Comparison of ENCODE assay signal across 9 mouse cellular contexts in genomic region chr10:77434457-77435151, GRCm38 (mm10). TPM values are rescaled to one million over a fixed set of nuclear protein-coding genes. Genes with fewer than 3 reads are reported as not detected.
DNase-seq lines count a peak whose midpoint lies in the region; ATAC-seq lines count a peak whose summit lies in the region.
"Had no signal": no experiment of that assay in that cellular context is flagged by ENCODE, and none has a peak within 500 bp of the region (broad histone marks: within the 10 kb centered on the region; RNA-seq: fewer than 3 reads in every experiment).

No protein-coding gene starts in this region.

- no peaks in the 10 kb centered on the region for H3K9me3 ChIP-seq in forebrain, embryonic 16.5 days (ENCODE audit: control insufficient read depth, low read length)

- H3K27ac ChIP-seq in forebrain, embryonic 16.5 days (ENCODE audit: low read length): no peak overlapping the region
- H3K27ac ChIP-seq: liver, embryonic 14.5 days had no signal

- 0 out of 2 replicates have a peak overlapping the region, but pooled peaks have one; percentile 26 for H3K9ac ChIP-seq in forebrain, embryonic 16.5 days (replicated peaks; ENCODE audit: low read depth, low read length)
- H3K9ac ChIP-seq: liver, embryonic 14.5 days had no signal

- intact Hi-C loops in heart, postnatal 25 days (cut with DNase I): loop anchor here (2.0 to 5.0 kb wide), 3 partner anchors 34 to 152 kb away; no protein-coding TSS in a partner anchor

- peak; percentile 73 for DNase-seq in retina, postnatal 1 day
- no peak for DNase-seq in retina, embryonic 14.5 days (ENCODE audit: low spot score)
- DNase-seq in heart, postnatal 25 days (ENCODE audit: low spot score): peak; percentile 58
- DNase-seq in layer of hippocampus, adult 18-20 months (ENCODE audit: low spot score in 2 of 2): peak; percentile 25 to 59
- DNase-seq in lung, postnatal 10 days: peak; percentile 63
- no peak for DNase-seq in embryo, embryonic 10 days (ENCODE audit: low spot score)
- DNase-seq in adipocyte (ENCODE audit: low spot score): no peak

- no peak; the same call in 1 of the 2 replicates for ATAC-seq in forebrain, embryonic 16.5 days

- H3K27me3 ChIP-seq in forebrain, embryonic 16.5 days (replicated peaks; ENCODE audit: control insufficient read depth, insufficient read depth, low read length): no peaks in the 10 kb centered on the region

- no peaks in the 10 kb centered on the region for H3K36me3 ChIP-seq in forebrain, embryonic 16.5 days (ENCODE audit: control insufficient read depth, insufficient read depth)

- H3K4me1 ChIP-seq in forebrain, embryonic 16.5 days (replicated peaks; ENCODE audit: control insufficient read depth, insufficient read depth, low read length): peaks cover 7% of the 10 kb centered on the region

- WGBS in forebrain, embryonic 16.5 days: 40% methylated on average over 18 of the region's 18 CpGs

- peak overlapping the region; percentile 35 for H3K4me2 ChIP-seq in forebrain, embryonic 16.5 days (ENCODE audit: low read length)

- no peak overlapping the region for H3K4me3 ChIP-seq in forebrain, embryonic 16.5 days (replicated peaks; ENCODE audit: low read length)

RNA-seq across cellular contexts. Expression of gene Adarb1, which starts 16.5 kb away (rescaled TPM):
- polyA plus RNA-seq in forebrain, embryonic 16.5 days (2015; fragmentation: Nextera tagmentation; extraction: Ambion mirVana): 15.8 and 17.8 TPM in 2 replicates
- 10 to 100 TPM; 16.7 to 19.7 TPM for total RNA-seq in heart, postnatal 25 days (2021)
- 100 to 1,000 TPM; 111 to 119 TPM for total RNA-seq in layer of hippocampus, adult 18-20 months (2021)

Comparison
In these comparisons a context has a peak if more than half of its experiments do, and no peak if none do; other contexts are left out.
1. DNase-seq: peak in retina, postnatal 1 day (single experiment), heart, postnatal 25 days (single experiment), layer of hippocampus, adult 18-20 months (2 of 2) and lung, postnatal 10 days (single experiment); none in retina, embryonic 14.5 days (single experiment), embryo, embryonic 10 days (single experiment) and adipocyte (single experiment).
2. RNA of gene Adarb1, which starts 16.5 kb away (total RNA-seq): 111 to 119 TPM in layer of hippocampus, adult 18-20 months; 16.7 to 19.7 TPM in heart, postnatal 25 days; every median in the first group is over 4 times any median in the second.